Mouse (Mus musculus) regulatory T cell (primary cell): ENCODE results near the gene Kctd2.
"Not testable (repeated sequence)": the region's sequence is repeated elsewhere in the genome, so short reads cannot be mapped to it uniquely, and the experiment has no call there.

Experiments
- in situ Hi-C: fragments of 300-600 bp; cut with MboI, MseI; formaldehyde crosslinking; loops from one replicate; pipeline ENCODE4 v1.15.1; 2025; ENCODE audit warnings: high pct_unique_total_duplicates

Gene Kctd2

DNA sequence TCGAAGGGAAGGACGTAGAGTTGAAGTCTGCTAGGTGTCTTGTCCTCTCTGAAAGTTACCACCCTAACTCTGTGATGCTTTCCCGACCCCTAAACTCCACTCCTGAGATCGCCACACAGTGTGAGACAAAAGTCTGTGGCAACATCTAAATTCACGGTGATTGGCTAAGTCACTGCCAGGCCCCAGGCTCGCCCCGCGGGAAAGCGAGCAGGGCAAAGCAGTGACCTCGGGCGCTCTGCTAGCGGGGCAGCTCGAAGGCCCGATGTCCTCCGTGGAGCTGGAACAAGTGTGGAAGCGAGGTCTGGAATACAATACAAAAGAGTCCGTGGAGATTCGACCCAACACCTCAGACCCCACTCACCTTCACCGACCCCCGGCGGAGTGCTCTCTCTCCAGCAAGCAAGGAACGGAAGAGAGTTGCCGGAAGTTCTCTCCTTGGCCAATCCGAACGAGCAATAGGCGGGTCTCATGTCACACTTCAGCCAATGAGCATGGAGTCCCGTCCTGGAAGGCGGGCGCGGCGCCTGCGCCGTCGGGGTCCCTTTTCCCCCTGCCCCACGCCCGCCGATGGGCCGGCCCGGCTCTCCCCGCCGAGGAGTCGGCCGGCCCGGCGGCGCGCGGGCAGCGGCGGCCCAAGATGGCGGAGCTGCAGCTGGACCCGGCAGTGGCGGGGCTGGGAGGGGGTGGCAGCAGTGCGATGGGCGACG lies at the start of gene Kctd2, which contains the start of gene Atp5h:
Kctd2 (plus strand) TSS at position 598 of the 707 bp plus-strand sequence.
Atp5h (minus strand) TSS at position 432 of the 707 bp plus-strand sequence.
- in situ Hi-C loops, result no loop called here

DNA sequence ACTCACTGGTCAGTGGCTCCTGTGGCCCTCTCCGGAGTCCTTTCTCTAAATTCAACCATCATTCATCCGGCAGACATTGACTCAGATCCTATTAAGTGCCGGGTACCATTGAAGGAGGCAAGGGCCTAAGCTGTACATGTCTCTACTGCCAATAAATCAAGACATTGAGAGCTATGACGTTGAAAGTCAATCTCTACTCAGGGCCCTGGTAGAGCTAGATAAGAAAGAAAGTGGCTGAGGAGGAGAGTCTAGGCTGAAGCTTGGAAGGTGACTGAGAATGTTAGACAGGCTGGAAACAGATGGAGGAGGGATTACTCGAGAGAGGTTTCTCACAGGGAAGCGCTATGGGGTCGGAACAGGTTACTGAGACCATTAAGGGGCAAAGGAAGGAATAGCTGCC lies 49.6 kb upstream of the Kctd2 start:
- in situ Hi-C loops, result loop anchor here (10.0 kb wide), 1 partner anchor 1464 kb away; no protein-coding TSS in a partner anchor

DNA sequence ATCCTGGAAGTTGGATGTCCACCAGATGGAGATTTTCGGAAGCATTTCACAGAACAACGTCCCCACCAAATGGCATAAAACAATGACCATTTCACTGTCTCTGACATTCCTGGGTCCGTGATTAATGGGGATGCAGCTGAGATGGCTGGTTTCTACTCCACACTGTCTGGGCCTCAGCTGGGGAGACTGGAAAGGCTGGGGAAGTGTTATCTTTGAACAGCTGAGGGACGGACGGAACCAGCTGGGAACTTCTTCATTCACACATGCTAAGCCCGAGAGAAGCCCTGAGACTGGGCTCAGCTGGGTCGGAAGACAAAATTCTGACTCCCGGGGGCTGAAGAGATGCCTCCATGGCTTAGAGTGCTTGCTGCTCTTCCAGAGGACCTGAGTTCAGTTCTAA lies 48.6 kb upstream of the Kctd2 start:
- in situ Hi-C loops, result loop anchor here (10.0 kb wide), 1 partner anchor 1463 kb away; no protein-coding TSS in a partner anchor

DNA sequence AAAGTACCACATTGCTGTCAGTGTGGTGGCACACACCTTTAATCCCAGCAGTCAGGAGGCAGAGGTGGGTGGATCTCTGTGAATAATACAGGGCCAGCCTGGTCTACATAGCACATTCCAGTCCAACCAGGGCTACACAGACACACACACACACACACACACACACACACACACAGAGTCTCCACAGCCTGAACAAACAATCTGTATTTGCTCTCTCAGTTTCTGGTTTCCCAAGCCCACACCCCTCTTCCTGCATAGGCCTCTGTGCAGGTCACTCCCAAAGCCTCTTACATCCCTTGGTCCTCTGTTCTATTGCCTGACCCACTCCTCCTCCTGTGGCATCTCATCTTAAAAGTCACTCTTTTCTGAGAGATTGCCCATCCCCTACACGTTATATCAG lies 47.9 kb upstream of the Kctd2 start:
- in situ Hi-C loops, result loop anchor here (10.0 kb wide), 1 partner anchor 1463 kb away; no protein-coding TSS in a partner anchor

DNA sequence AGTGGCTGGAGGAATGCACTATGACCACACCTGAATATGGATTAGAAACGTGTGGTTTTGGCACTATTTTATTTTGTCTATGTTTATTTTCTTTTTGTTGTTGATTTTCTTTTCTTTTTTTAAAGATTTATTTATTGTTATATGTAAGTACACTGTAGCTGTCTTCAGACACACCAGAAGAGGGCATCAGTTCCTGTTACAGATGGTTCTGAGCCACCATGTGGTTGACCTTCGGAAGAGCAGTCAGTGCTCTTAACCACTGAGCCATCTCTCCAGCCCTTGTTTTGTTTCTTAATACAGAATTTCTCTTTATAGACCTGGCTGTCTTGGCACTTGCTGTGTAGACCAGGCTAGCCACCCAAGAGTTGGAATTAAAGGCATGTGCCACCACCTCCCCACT lies 47.2 kb upstream of the Kctd2 start:
- in situ Hi-C loops, result loop anchor here (10.0 kb wide), 1 partner anchor 1462 kb away; no protein-coding TSS in a partner anchor

DNA sequence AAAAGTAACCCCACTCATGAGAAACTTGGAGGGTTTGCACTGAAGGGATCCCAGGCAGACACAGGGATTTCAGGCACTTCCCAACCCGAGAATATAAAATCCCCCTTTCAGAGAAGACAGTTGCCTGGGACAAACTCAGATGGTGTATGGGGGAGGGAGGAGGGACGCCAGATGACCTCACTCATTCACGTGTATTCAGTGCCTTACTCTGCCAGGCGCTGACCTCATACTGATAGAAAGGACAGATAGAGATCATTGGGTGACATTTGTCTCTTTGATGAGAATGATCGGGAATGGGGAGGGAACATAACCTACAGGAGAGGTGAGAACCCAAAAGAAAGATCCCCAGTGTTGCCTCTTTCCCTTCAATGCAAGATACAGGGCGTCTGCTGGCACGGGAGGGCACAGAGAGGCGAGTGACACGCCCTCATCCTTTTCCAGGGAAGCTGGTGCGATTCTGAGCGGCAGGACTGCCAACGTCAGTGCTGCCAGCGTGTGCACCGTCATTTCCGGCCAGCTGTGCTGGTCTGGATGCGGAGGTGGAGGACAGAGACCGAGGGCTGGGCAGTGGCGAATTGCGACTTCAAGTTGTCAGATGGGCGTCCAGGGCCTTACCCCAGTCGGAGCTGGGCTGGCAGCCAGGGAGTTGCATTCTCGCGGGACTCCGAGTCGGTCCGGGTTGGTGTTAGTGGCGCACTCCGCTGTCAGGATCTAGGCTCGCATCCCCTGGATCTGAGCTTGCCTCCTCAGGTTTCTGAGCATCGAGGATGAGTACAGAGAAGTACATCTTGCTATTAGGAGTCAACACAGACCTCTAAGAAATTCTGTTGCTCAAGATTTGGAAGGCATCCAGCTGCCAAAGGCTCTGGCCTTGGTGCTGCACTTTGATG lies 45.9 kb upstream of the Kctd2 start:
- in situ Hi-C loops, result loop anchor here (10.0 kb wide), 1 partner anchor 1461 kb away; no protein-coding TSS in a partner anchor

GRCm38 (mm10) chr11:115374695-115375425 lies 45.1 kb upstream of the Kctd2 start:
- in situ Hi-C loops, result loop anchor here (10.0 kb wide), 1 partner anchor 1460 kb away; no protein-coding TSS in a partner anchor

GRCm38 (mm10) chr11:115376722-115377121 lies 43.2 kb upstream of the Kctd2 start:
- in situ Hi-C loops, result loop anchor here (10.0 kb wide), 1 partner anchor 1458 kb away; no protein-coding TSS in a partner anchor

GRCm38 (mm10) chr11:115377254-115377653 lies 42.7 kb upstream of the Kctd2 start:
- in situ Hi-C loops, result loop anchor here (10.0 kb wide), 1 partner anchor 1458 kb away; no protein-coding TSS in a partner anchor

- in situ Hi-C loops, result loop anchor here (10.0 kb wide), 1 partner anchor 1457 kb away; no protein-coding TSS in a partner anchor
Measured at GRCm38 (mm10) chr11:115377854-115378253, 42.1 kb upstream of the Kctd2 start.

DNA sequence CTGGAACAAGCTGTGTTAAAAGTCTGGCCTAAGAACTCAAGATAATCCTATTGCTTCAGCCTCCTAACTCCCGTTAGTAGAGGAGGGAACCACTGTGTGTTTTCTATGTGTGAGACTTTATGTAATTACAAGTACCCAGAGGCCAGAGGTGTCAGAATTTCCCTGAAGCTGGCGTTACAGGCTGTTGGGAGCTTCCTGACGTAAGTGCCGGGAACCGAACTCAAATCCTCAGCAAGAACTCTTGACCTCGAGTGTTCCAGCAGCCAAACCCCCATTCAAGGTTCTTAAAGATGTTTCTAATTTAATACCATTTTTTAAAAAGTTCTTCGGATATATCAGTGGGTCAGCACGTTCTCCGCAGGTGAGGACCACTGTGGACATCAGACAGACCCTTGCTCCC lies 38.7 kb upstream of the Kctd2 start:
- in situ Hi-C loops, result no loop called here

- in situ Hi-C loops, result no loop called here
Measured at GRCm38 (mm10) chr11:115381743-115382539, 38.0 kb upstream of the Kctd2 start, which contains the start of gene Cdr2l. TSS of gene Cdr2l (plus strand) at chr11:115381916.

- in situ Hi-C loops, result no loop called here
Measured at GRCm38 (mm10) chr11:115382891-115383290, 37.0 kb upstream of the Kctd2 start.

DNA sequence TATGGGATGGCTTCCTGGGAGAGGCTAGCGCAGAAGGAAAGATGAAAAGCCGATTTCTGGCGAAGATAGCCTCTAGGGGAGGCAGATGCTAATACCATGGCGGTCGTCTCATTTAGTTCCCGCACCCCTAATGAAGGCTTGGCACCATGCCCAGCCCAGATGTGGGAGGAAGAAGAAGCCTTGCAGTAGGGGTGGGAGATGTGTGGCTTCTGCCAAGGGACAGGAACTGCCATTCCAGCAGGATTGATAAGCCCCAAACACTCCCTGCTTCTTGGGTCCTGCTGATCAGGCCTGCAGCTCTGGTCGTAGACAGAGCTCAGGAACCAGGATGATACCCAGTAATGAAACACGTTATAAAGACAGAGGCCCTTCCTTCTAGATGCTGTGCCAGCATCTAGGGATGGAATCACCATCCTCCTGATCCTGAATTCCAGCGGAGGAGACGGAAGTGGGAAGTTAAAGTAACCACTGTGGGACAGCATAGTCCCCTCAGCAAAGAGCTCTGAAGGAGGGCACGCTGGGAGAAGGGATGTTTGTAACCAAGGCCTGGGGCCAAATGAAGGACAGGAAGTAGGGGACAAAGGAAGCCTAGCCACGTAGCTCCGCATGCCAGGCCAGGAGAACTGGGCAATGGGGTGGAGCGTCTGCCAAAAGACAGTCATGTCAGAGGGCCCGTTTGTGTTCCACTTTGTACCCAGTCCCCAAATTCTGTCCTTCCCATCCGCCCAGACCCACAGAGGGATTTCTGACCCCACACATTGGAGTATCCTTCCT lies 36.0 kb upstream of the Kctd2 start:
- in situ Hi-C loops, result no loop called here

- in situ Hi-C loops, result no loop called here
Measured at GRCm38 (mm10) chr11:115384587-115384986, 35.3 kb upstream of the Kctd2 start.

- in situ Hi-C loops, result not testable (repeated sequence)
Measured at GRCm38 (mm10) chr11:115386859-115387258, 33.1 kb upstream of the Kctd2 start.

DNA sequence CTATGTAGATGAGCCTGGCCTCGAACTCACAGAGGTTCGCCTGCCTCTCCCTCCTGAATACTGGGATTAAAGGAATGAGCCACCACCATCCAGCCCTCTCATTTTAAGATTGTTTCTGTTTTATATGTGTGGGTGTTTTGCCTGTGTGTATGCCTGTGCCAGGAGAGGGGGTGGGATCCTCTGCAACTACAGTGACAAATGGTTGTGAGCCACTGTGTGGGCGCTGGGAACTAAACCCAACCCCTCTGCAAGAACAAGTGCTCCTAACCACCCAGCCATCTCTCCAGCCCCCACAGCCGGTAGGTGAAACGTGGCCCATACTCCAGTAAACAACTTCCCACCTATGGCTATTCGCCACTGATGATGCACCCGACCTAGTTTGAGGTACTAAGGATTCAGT lies 28.6 kb upstream of the Kctd2 start:
- in situ Hi-C loops, result no loop called here

- in situ Hi-C loops, result no loop called here
Measured at GRCm38 (mm10) chr11:115393721-115394325, 26.1 kb upstream of the Kctd2 start.

DNA sequence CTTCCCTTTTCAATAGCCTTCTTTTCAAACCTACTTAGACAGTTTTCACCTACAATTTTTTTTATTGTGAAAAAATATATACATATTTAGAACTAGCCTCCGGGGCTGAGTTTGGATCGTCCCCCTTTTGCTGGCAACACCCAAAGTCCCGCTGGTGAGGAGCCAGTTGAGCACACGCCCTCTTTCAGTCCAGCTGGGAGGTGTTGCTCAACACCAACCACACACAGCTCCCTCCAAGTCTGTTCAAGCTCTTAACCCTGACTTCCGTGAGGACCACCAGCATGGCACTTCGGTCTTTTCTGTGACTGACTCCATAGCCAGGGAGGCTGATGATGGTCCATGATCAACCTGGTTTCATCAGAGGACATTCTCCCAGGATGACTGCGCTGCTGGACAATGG lies 21.8 kb upstream of the Kctd2 start:
- in situ Hi-C loops, result no loop called here
